Mouse (Mus musculus): ENCODE data around the gene Mars2.

The Mars2 gene

GRCm38 (mm10) chr1:55236890-55237642, at the start of gene Mars2:
Gene Mars2, plus strand, starts transcription at chr1:55237177.
- TF ChIP-seq GATA4 (IDR thresholded peaks at IDR 0.05; ENCODE audit: insufficient replicate concordance, low read length) = no peak

GRCm38 (mm10) chr1:55192015-55192414, 45.0 kb upstream of the Mars2 start:
- TF ChIP-seq GATA4 (IDR thresholded peaks at IDR 0.05; ENCODE audit: insufficient replicate concordance, low read length) = no peak

- no peak for TF ChIP-seq GATA4 (IDR thresholded peaks at IDR 0.05; ENCODE audit: insufficient replicate concordance, low read length)
These were observed 44.2 kb upstream of the Mars2 start for GRCm38 (mm10) chr1:55192824-55193223.

- TF ChIP-seq GATA4 (IDR thresholded peaks at IDR 0.05; ENCODE audit: insufficient replicate concordance, low read length) = no peak
These were observed 43.7 kb upstream of the Mars2 start for GRCm38 (mm10) chr1:55193316-55193715.

GRCm38 (mm10) chr1:55194064-55194915, 42.7 kb upstream of the Mars2 start:
- TF ChIP-seq GATA4 (IDR thresholded peaks at IDR 0.05; ENCODE audit: insufficient replicate concordance, low read length) = no peak

- no peak for TF ChIP-seq GATA4 (IDR thresholded peaks at IDR 0.05; ENCODE audit: insufficient replicate concordance, low read length)
These were observed 42.0 kb upstream of the Mars2 start for GRCm38 (mm10) chr1:55195021-55195420.

GRCm38 (mm10) chr1:55196327-55197003, 40.5 kb upstream of the Mars2 start:
- no peak for TF ChIP-seq GATA4 (IDR thresholded peaks at IDR 0.05; ENCODE audit: insufficient replicate concordance, low read length)

- TF ChIP-seq GATA4 (IDR thresholded peaks at IDR 0.05; ENCODE audit: insufficient replicate concordance, low read length) = no peak
These were observed 38.3 kb upstream of the Mars2 start for GRCm38 (mm10) chr1:55198719-55199118.

- TF ChIP-seq GATA4 (IDR thresholded peaks at IDR 0.05; ENCODE audit: insufficient replicate concordance, low read length) = no peak
These were observed 34.9 kb upstream of the Mars2 start for GRCm38 (mm10) chr1:55201850-55202752.

- no peak for TF ChIP-seq GATA4 (IDR thresholded peaks at IDR 0.05; ENCODE audit: insufficient replicate concordance, low read length)
These were observed 31.1 kb upstream of the Mars2 start for GRCm38 (mm10) chr1:55205808-55206327.

- TF ChIP-seq GATA4 (IDR thresholded peaks at IDR 0.05; ENCODE audit: insufficient replicate concordance, low read length) = no peak
These were observed 29.4 kb upstream of the Mars2 start for GRCm38 (mm10) chr1:55207561-55207960.

- TF ChIP-seq GATA4 (IDR thresholded peaks at IDR 0.05; ENCODE audit: insufficient replicate concordance, low read length) = no peak
These were observed 28.4 kb upstream of the Mars2 start for GRCm38 (mm10) chr1:55208500-55209140.

GRCm38 (mm10) chr1:55210202-55210965, 26.6 kb upstream of the Mars2 start:
- no peak for TF ChIP-seq GATA4 (IDR thresholded peaks at IDR 0.05; ENCODE audit: insufficient replicate concordance, low read length)

All from liver, adult (tissue).